In the genomic region with DNA sequence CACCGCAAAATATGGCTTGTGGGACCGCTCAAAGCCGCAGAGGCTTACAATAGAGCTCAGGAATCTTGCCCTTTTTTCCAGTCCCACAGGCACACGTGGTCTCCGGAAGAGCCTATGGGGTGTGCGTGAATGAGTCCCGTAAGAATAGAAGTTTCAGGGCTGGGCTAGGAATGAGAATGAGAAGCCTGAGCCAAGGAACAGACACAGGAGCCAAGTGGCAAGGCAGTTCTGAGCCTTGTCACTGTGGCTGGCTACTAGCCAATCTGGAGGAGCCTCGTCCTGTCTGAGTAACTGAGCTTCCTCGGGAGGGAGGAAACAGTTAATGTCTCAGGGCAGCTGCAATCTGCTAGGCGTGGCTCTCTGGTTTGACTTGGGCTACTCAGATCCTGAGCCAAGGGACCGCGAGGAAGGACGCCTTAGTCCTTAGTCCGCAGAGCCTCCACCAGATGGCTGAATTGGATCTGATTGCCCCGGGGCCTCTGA, we compare ENCODE assay signal across 8 mouse cellular contexts. TPM values are rescaled to one million over a fixed set of nuclear protein-coding genes. Genes with fewer than 3 reads are reported as not detected.
DNase-seq lines count a peak whose midpoint lies in the region; ATAC-seq lines count a peak whose summit lies in the region.

A gene (plus strand): TSS at position 173 of the 483 bp plus-strand sequence.

- H3K4me3 ChIP-seq in intestine, embryonic 14.5 days (ENCODE audit: low read depth, low read length) = peak within 1 kb of the TSS; percentile 60

- peaks cover 21% of the 10 kb centered on the region; the same call in 1 of the 2 replicates for H3K4me1 ChIP-seq in intestine, embryonic 14.5 days (replicated peaks; ENCODE audit: control insufficient read depth, insufficient read depth, low read length)

- peak within 1 kb of the TSS; percentile 43 for H3K9ac ChIP-seq in intestine, embryonic 14.5 days (ENCODE audit: low read length)

- no peaks in the 10 kb centered on the region for H3K27me3 ChIP-seq in intestine, embryonic 14.5 days (replicated peaks; ENCODE audit: control insufficient read depth, insufficient read depth, low read length)

- peak; percentile 86 for DNase-seq in adrenal gland, postnatal 10 days
- DNase-seq in embryo, embryonic 9.5 days (ENCODE audit: extremely low spot score) = peak; percentile 65
- peak; percentile 89 for DNase-seq in gastrocnemius, postnatal 25 days
- DNase-seq in intestine, embryonic 14.5 days (ENCODE audit: low spot score) = no peak
- peak; percentile 11 to 26 for DNase-seq in left cerebral cortex, postnatal 36 days (ENCODE audit: low spot score in 2 of 2)
- peak; percentile 67 for DNase-seq in mesoderm, embryonic 11.5 days (ENCODE audit: low read depth, low spot score)
- peak; percentile 3 to 8 for DNase-seq in right cerebral cortex, postnatal 36 days (ENCODE audit: low spot score in 2 of 2)
- DNase-seq in T-cell, adult 2 months (ENCODE audit: low spot score) = no peak

- peak within 1 kb of the TSS; percentile 66 for H3K27ac ChIP-seq in intestine, embryonic 14.5 days (ENCODE audit: low read depth)

- no peaks in the 10 kb centered on the region for H3K36me3 ChIP-seq in intestine, embryonic 14.5 days (ENCODE audit: control insufficient read depth, insufficient read depth, low read length)

- peak; percentile 79 for ATAC-seq in intestine, embryonic 14.5 days (replicated peaks; ENCODE audit: low FRiP score, low TSS enrichment, low read depth)

- 2% methylated on average over 15 of the region's 15 CpGs for WGBS in intestine, embryonic 14.5 days

- H3K9me3 ChIP-seq in intestine, embryonic 14.5 days (ENCODE audit: control insufficient read depth, low read length) = no peaks in the 10 kb centered on the region

- intact Hi-C loops in left cerebral cortex, postnatal 36 days (cut with DNase I) = no loop called here

- peak within 1 kb of the TSS; percentile 85 for H3K4me2 ChIP-seq in intestine, embryonic 14.5 days (ENCODE audit: low read length)

RNA-seq across cellular contexts. Expression of the gene that starts here (rescaled TPM):
- total RNA-seq in adrenal gland, postnatal 10 days (2021) = 10 to 100 TPM; 14.9 to 19.1 TPM
- 10 to 100 TPM; 31.4 to 37.4 TPM for total RNA-seq in gastrocnemius, postnatal 25 days (2021)
- polyA plus RNA-seq in intestine, embryonic 14.5 days (2014; fragmentation: Nextera tagmentation; extraction: Ambion mirVana) = 13.1 and 14.4 TPM in 2 replicates
- 1 to 10 TPM; 2.3 to 2.4 TPM for total RNA-seq in left cerebral cortex, postnatal 36 days (2021)

Comparison
In these comparisons a context has a peak if more than half of its experiments do, and no peak if none do; other contexts are left out.
1. RNA of the gene that starts here (total RNA-seq): 31.4 to 37.4 TPM in gastrocnemius, postnatal 25 days and 14.9 to 19.1 TPM in adrenal gland, postnatal 10 days; 2.3 to 2.4 TPM in left cerebral cortex, postnatal 36 days; every median in the first group is over 4 times any median in the second.
2. DNase-seq: peak in adrenal gland, postnatal 10 days (single experiment), embryo, embryonic 9.5 days (single experiment), gastrocnemius, postnatal 25 days (single experiment), left cerebral cortex, postnatal 36 days (2 of 2), mesoderm, embryonic 11.5 days (single experiment) and right cerebral cortex, postnatal 36 days (2 of 2); none in intestine, embryonic 14.5 days (single experiment) and T-cell, adult 2 months (single experiment).